Mouse (Mus musculus) lung, embryonic 14.5 days (tissue): ENCODE results near the gene Arrdc3. TPM values are rescaled to one million over a fixed set of nuclear protein-coding genes. Genes with fewer than 3 reads are reported as not detected.
A peak's percentile ranks its signal among the peaks of the same experiment; 100 is the strongest.

Experiments
- ATAC-seq: fragments of 200-750 bp; cut with Nextera tagmentation; 2 replicates; pipeline ENCODE4 v1.8.0; 2017; ENCODE audit warnings: mild to moderate bottlenecking, moderate TSS enrichment, moderate library complexity; ENCODE audit not compliant: insufficient read depth
- DNase-seq: peaks from one replicate; pipeline ENCODE4 v3.0.0-alpha.2; 2015
- H3K27ac ChIP-seq: fragments of 300-500 bp; sonication (generic); 2 replicates; pipeline ENCODE4 v1.5.1; 2014; ENCODE audit warnings: low read depth, mild to moderate bottlenecking, moderate library complexity
- H3K27me3 ChIP-seq: fragments of 300-500 bp; sonication (generic); 2 replicates; pipeline ENCODE4 v1.6.1; 2014; ENCODE audit warnings: low read length, control low read depth; ENCODE audit not compliant: insufficient read depth
- H3K36me3 ChIP-seq: fragments of 300-500 bp; sonication (generic); 2 replicates; pipeline ENCODE4 v1.6.1; 2014; ENCODE audit warnings: control low read depth; ENCODE audit not compliant: insufficient read depth
- H3K4me1 ChIP-seq: fragments of 300-500 bp; sonication (generic); 2 replicates; pipeline ENCODE4 v1.6.1; 2014; ENCODE audit warnings: antibody characterized with exemption, control low read depth; ENCODE audit not compliant: insufficient read depth
- H3K4me2 ChIP-seq: fragments of 300-500 bp; sonication (generic); 2 replicates; pipeline ENCODE4 v1.6.1; 2014; ENCODE audit warnings: mild to moderate bottlenecking
- H3K4me3 ChIP-seq: fragments of 300-500 bp; sonication (generic); 2 replicates; pipeline ENCODE4 v1.5.1; 2014; ENCODE audit warnings: low read depth, low read length
- H3K9ac ChIP-seq: fragments of 300-500 bp; sonication (generic); 2 replicates; pipeline ENCODE4 v1.6.1; 2014
- H3K9me3 ChIP-seq: fragments of 300-500 bp; sonication (generic); 2 replicates; pipeline ENCODE4 v1.6.1; 2016; ENCODE audit warnings: low read depth, low read length, control low read depth
- CTCF ChIP-seq: IDR thresholded peaks from 2 replicates; pipeline ENCODE4 v1.5.1; 2016; ENCODE audit warnings: antibody characterized with exemption, low read depth
- WGBS: fragments of 180-500 bp; shearing (Covaris S2); extraction: QIAGEN DNeasy Blood & Tissue Kit; methylation state at CpG from one replicate; pipeline ENCODE4 v1.1.7; 2014; 5-methylcytosine and 5-hydroxymethylcytosine counted together
- polyA plus RNA-seq: library from polyadenylated mRNA; unstranded; fragments of >200 nt; fragmentation: Nextera tagmentation; extraction: Ambion mirVana; gene quantifications from 2 replicates; pipeline ENCODE4 v1.2.1, GENCODE M21; 2014

Arrdc3 gene
- polyA plus RNA-seq, 1 experiment from 2014 or later = 65.5 TPM

DNA sequence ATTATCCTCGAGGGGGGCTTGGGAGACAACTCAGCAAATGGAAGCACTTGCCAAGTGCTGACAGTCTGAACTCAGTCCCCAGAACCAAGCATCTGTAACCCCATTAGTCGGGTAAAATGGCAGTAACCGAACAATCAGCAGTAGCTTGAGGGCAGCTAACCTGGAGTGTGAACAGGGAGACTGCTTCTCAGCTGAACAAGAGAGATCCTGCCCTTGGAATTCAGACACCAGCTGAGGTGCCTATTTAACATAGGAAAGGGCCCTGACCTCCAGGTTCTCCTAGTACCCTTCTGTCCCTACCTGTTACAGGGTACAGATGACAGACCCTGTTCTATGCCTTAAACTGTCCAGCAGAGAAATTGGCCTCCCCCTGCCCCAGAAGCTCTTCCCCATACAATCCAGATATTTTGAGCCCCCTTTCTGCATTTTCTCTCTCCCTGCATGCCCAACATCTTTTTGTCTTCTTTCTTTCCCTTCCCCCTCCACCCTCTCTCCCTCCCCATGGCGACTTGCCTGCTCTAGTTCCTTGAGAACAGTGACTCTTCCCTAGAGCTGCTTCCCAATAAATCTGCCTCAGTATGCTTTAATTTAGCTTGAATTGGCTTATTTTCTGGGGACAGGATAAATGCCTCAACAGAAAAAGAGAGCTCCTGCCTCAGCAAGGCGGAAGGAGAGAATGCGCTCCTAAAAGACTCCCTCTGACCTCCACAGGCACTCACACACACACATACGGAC, 38.6 kb downstream of the Arrdc3 start:
- H3K4me1 ChIP-seq = no peaks in the 10 kb centered on the region
- H3K4me3 ChIP-seq = no peak overlapping the region
- no peaks in the 10 kb centered on the region for H3K9me3 ChIP-seq
- WGBS = 65% methylated on average over 7 of the region's 7 CpGs
- no peak for TF ChIP-seq CTCF
- no peak overlapping the region for H3K4me2 ChIP-seq
- no peak overlapping the region for H3K9ac ChIP-seq
- no peak overlapping the region for H3K27ac ChIP-seq
- ATAC-seq = no peak
- no peaks in the 10 kb centered on the region for H3K36me3 ChIP-seq
- DNase-seq = no peak
- H3K27me3 ChIP-seq = no peaks in the 10 kb centered on the region

DNA sequence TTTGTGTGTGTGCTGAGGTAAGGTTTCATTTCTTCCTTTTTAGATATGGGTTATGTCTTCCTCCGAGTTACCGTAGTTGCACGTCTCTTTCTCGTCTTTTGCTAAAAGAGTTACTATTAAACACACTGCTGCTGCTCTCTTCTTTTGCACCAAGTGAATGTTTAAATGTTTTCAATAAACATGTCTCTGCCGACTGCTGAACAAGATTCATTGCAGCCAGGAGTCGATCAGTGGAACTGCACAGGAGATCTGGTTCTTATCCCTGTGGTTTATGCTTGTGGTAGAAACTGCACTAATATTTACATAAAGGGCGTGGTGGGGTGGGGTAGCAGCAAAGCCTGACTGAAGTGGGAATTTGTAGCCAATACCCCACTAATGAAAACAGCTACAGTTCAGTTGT, 45.0 kb downstream of the Arrdc3 start:
- 33% methylated on average over 7 of the region's 7 CpGs for whole genome bisulfite sequencing
- ATAC-seq (peak; percentile 57; the same call in 1 of the 2 replicates), DNase-seq (peak; percentile 38)
- H3K27ac ChIP-seq = no peak overlapping the region
- H3K4me1 ChIP-seq = no peaks in the 10 kb centered on the region
- H3K36me3 ChIP-seq = no peaks in the 10 kb centered on the region
- no peak overlapping the region for H3K4me3 ChIP-seq
- no peaks in the 10 kb centered on the region for H3K9me3 ChIP-seq
- 0 out of 2 replicates have a peak overlapping the region, but pooled peaks have one; percentile 8 for H3K4me2 ChIP-seq
- no peaks in the 10 kb centered on the region for H3K27me3 ChIP-seq
- TF ChIP-seq CTCF = no peak
- no peak overlapping the region for H3K9ac ChIP-seq

DNA sequence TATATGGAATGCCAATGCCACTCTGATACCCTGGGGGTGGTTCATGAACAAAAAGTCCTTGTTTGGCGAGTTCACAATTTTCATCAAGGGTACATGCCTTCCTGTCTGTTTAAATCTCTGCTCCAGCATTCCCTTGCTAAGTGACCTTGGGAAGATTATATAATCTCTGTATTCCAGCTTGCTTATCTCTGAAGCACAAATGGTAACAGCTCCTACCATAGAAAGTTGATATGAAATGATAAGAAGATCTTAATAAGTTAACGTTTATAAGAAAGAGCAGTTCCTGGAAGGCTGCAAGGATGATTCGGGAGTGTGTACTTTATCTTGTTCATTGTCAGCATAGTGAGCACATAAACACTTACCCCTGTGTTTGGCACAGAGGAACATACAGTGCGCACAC, 46.8 kb downstream of the Arrdc3 start:
- DNase-seq (no peak), ATAC-seq (no peak)
- no peaks in the 10 kb centered on the region for H3K9me3 ChIP-seq
- H3K36me3 ChIP-seq = no peaks in the 10 kb centered on the region
- H3K27ac ChIP-seq = no peak overlapping the region
- no peaks in the 10 kb centered on the region for H3K4me1 ChIP-seq
- no peak overlapping the region for H3K9ac ChIP-seq
- H3K4me3 ChIP-seq = no peak overlapping the region
- H3K4me2 ChIP-seq = no peak overlapping the region
- TF ChIP-seq CTCF = no peak
- 49% methylated on average over 4 of the region's 4 CpGs for WGBS
- H3K27me3 ChIP-seq = no peaks in the 10 kb centered on the region

GRCm38 (mm10) chr13:80932816-80933402, 49.7 kb downstream of the Arrdc3 start:
- H3K4me2 ChIP-seq = no peak overlapping the region
- 48% methylated on average over 5 of the region's 5 CpGs for WGBS
- no peak for TF ChIP-seq CTCF
- H3K36me3 ChIP-seq = no peaks in the 10 kb centered on the region
- ATAC-seq = peak; percentile 28; the same call in 1 of the 2 replicates
- DNase-seq = peak; percentile 16
- H3K9ac ChIP-seq = no peak overlapping the region
- no peaks in the 10 kb centered on the region for H3K4me1 ChIP-seq
- no peak overlapping the region for H3K27ac ChIP-seq
- no peaks in the 10 kb centered on the region for H3K27me3 ChIP-seq
- no peaks in the 10 kb centered on the region for H3K9me3 ChIP-seq
- no peak overlapping the region for H3K4me3 ChIP-seq

DNA sequence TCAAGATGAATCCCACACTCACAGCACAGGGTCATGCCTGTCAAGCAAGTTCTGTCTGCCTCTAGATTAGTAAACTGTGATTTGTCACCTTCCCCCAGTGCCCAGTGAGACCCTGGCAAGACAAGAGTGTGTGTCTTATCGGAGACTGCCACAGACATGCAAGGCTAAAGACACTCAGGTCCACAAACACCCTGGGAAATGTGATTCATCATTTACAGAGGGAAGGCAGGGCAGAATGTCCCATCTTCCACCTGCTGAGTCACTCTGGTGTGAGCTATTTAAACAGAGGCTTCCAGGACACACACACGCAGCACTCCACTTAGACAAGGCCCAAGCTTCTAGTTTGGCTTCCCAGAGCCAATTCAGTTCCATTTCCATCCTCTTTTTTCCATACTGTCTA, 53.2 kb downstream of the Arrdc3 start:
- H3K36me3 ChIP-seq = no peaks in the 10 kb centered on the region
- H3K9me3 ChIP-seq = no peaks in the 10 kb centered on the region
- ATAC-seq = no peak
- H3K27ac ChIP-seq = no peak overlapping the region
- TF ChIP-seq CTCF = no peak
- H3K4me2 ChIP-seq = no peak overlapping the region
- DNase-seq = no peak
- peaks cover 12% of the 10 kb centered on the region; the same call in 1 of the 2 replicates for H3K4me1 ChIP-seq
- no peak overlapping the region for H3K9ac ChIP-seq
- no peak overlapping the region for H3K4me3 ChIP-seq
- H3K27me3 ChIP-seq = no peaks in the 10 kb centered on the region
- 51% methylated on average over 2 of the region's 2 CpGs for WGBS

DNA sequence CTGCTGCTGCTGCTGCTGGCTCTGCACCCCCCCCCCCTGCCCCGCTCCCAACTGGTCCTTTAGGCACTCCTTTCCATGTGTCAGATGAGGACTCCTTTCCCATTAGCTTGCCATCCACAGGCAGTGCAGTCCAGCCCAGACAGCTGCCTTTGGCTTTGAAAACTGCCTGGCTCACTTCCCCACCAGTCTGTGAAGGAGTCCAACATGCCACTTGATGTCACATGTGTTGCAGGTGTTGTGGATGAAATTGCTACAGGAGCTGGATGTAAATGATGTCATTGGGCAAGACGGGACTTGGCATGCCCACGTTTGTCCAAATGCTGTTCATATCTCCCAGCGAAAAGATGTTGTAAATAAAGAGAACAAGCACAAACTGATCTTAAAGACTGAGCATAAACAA, 56.0 kb downstream of the Arrdc3 start:
- ATAC-seq (peak; percentile 72), DNase-seq (peak; percentile 26)
- TF ChIP-seq CTCF = no peak
- Histone ChIP-seq H3K27ac (no peak overlapping the region), H3K4me3 (no peak overlapping the region), H3K36me3 (no peaks in the 10 kb centered on the region), H3K4me2 (no peak overlapping the region), H3K4me1 (peaks cover 12% of the 10 kb centered on the region; the same call in 1 of the 2 replicates), H3K9ac (no peak overlapping the region), H3K9me3 (no peaks in the 10 kb centered on the region), H3K27me3 (no peaks in the 10 kb centered on the region)
- 58% methylated on average over 4 of the region's 4 CpGs for WGBS

- TF ChIP-seq CTCF = no peak
- no peaks in the 10 kb centered on the region for H3K9me3 ChIP-seq
Observed at GRCm38 (mm10) chr13:80939866-80940265, 56.7 kb downstream of the Arrdc3 start.

More at GRCm38 (mm10) chr13:80939866-80940265, 56.7 kb downstream of the Arrdc3 start:
- Histone ChIP-seq H3K4me1 (peaks cover 12% of the 10 kb centered on the region; the same call in 1 of the 2 replicates), H3K4me3 (no peak overlapping the region), H3K27me3 (no peaks in the 10 kb centered on the region), H3K9ac (no peak overlapping the region), H3K4me2 (no peak overlapping the region), H3K36me3 (no peaks in the 10 kb centered on the region), H3K27ac (no peak overlapping the region)
- WGBS = 12% methylated on average over 1 of the region's 1 CpGs
- DNase-seq = peak; percentile 30
- ATAC-seq = peak; percentile 58; the same call in 1 of the 2 replicates
